Mouse (Mus musculus): ENCODE measurements at regions not wholly inside any gene's neighbourhood (a gene's known extent, or its start where the extent isn't known, plus 50 kb on each side); places are given as distances from the start of the nearest gene placed in this dataset.
"Not testable (repeated sequence)": the region's sequence is repeated elsewhere in the genome, so short reads cannot be mapped to it uniquely, and the experiment has no call there.

DNA sequence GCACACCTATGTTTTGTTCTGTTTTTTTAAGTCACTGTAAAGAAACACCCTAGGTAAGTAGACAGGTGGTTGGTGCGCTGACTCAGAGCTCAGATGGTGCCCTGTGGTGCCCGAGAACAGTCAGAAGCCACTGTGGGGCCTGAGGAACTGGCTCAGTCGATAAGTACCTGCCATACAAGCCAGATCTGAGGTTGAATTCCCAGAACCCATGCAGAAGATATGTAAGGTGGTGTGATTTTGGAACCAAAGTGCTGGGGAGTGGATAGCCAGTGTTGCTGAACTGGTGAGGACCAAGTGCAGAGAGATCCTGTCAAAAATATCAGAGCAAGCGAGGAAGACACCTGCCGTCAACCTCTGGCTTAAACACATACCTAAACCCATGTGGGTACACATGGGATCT lies 65.4 kb downstream of the Chst1 start:
- Histone ChIP-seq H3K4me1 (replicated peaks) (peaks cover 11% of the 10 kb centered on the region), H3K4me2 (replicated peaks) (no peak overlapping the region)
- WGBS = 85% methylated on average over 5 of the region's 5 CpGs

DNA sequence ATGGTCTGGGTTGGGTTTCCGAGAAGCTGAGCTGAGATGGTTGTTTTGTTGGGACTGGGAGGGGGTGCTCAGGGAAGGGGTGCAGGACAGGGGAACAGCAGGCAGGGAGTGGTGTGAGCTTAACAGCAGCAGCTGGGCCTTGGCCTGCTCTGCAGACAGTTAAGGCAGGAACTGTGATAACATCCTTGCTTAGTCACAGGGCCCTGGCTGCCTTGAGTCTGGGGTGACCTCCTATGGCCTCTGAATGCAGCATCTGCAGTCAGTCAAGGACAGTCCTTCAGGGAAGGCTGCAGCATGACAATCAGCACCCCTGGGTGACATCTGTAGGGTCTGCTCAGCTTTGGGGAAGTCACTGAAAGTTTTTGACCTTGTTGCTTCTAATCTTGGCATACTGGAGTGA lies 67.7 kb downstream of the Chst1 start:
- ATAC-seq = no peak
- Histone ChIP-seq H3K4me3 (replicated peaks) (no peak overlapping the region), H3K4me2 (replicated peaks) (no peak overlapping the region), H3K27me3 (no peaks in the 10 kb centered on the region), H3K9me3 (no peaks in the 10 kb centered on the region), H3K27ac (no peak overlapping the region), H3K4me1 (replicated peaks) (peaks cover 11% of the 10 kb centered on the region), H3K9ac (replicated peaks) (no peak overlapping the region), H3K36me3 (no peaks in the 10 kb centered on the region)
- WGBS = 58% methylated on average over 1 of the region's 1 CpGs

More for the DNA sequence above, 65.4 kb downstream of the Chst1 start:
- no peak overlapping the region for H3K4me3 ChIP-seq (replicated peaks)
- no peak overlapping the region for H3K27ac ChIP-seq
- H3K36me3 ChIP-seq = no peaks in the 10 kb centered on the region
- no peaks in the 10 kb centered on the region for H3K9me3 ChIP-seq
- H3K27me3 ChIP-seq = no peaks in the 10 kb centered on the region
- no peak overlapping the region for H3K9ac ChIP-seq (replicated peaks)
- no peak for ATAC-seq

- Histone ChIP-seq H3K9ac (replicated peaks) (no peak overlapping the region), H3K4me1 (replicated peaks) (peaks cover 11% of the 10 kb centered on the region), H3K9me3 (no peaks in the 10 kb centered on the region), H3K36me3 (no peaks in the 10 kb centered on the region), H3K27me3 (no peaks in the 10 kb centered on the region), H3K27ac (no peak overlapping the region), H3K4me2 (replicated peaks) (no peak overlapping the region), H3K4me3 (replicated peaks) (no peak overlapping the region)
- 51% methylated on average over 6 of the region's 6 CpGs for WGBS
- no peak for ATAC-seq
Measured at GRCm38 (mm10) chr2:92667756-92668155, 68.2 kb downstream of the Chst1 start.

- not testable (repeated sequence) for H3K27me3 ChIP-seq; H3K9ac ChIP-seq (replicated peaks); H3K27ac ChIP-seq; H3K4me1 ChIP-seq (replicated peaks); H3K36me3 ChIP-seq; H3K4me3 ChIP-seq (replicated peaks); ATAC-seq; H3K4me2 ChIP-seq (replicated peaks); H3K9me3 ChIP-seq
- 18% methylated on average over 10 of the region's 10 CpGs for WGBS
Measured at GRCm38 (mm10) chr2:92669431-92670081, 70.0 kb downstream of the Chst1 start.

- no peak for ATAC-seq
- H3K9ac ChIP-seq (replicated peaks) = no peak overlapping the region
- no peak overlapping the region for H3K4me3 ChIP-seq (replicated peaks)
- no peak overlapping the region for H3K4me2 ChIP-seq (replicated peaks)
- H3K27me3 ChIP-seq = no peaks in the 10 kb centered on the region
- 43% methylated on average over 5 of the region's 5 CpGs for WGBS
- peaks cover 4% of the 10 kb centered on the region; the same call in 1 of the 2 replicates for H3K4me1 ChIP-seq (replicated peaks)
- no peaks in the 10 kb centered on the region for H3K36me3 ChIP-seq
- no peak overlapping the region for H3K27ac ChIP-seq
- no peaks in the 10 kb centered on the region for H3K9me3 ChIP-seq
Measured at GRCm38 (mm10) chr2:92671586-92671985, 72.1 kb downstream of the Chst1 start.

DNA sequence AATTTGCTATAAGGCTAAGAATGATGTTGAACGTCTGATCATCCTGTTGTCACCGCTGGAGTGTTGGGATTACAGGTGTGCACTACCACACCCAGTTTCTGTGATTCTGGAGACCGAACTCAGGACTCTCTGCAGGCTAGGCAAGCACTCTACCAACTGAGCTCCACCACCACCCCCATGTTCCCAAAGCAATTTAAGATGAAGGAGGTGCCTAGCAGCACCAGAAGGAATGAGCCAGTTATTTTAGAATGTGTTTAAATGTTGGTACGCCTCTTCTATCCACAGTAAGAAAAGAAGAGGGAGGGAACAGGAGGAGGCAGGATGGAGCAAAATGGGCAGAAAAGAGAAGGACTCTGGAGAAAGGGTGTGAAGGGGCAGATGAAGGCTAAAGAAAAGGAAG lies 72.6 kb downstream of the Chst1 start:
- Histone ChIP-seq H3K27me3 (no peaks in the 10 kb centered on the region), H3K9ac (replicated peaks) (no peak overlapping the region), H3K4me3 (replicated peaks) (no peak overlapping the region), H3K36me3 (no peaks in the 10 kb centered on the region), H3K9me3 (no peaks in the 10 kb centered on the region), H3K4me1 (replicated peaks) (peaks cover 4% of the 10 kb centered on the region; the same call in 1 of the 2 replicates), H3K27ac (no peak overlapping the region), H3K4me2 (replicated peaks) (no peak overlapping the region)
- WGBS = 82% methylated on average over 4 of the region's 4 CpGs
- no peak for ATAC-seq

GRCm38 (mm10) chr2:92673064-92673813 lies 73.7 kb downstream of the Chst1 start:
- no peak overlapping the region for H3K27ac ChIP-seq
- WGBS = 88% methylated on average over 9 of the region's 9 CpGs
- no peak overlapping the region for H3K4me2 ChIP-seq (replicated peaks)
- no peak overlapping the region for H3K9ac ChIP-seq (replicated peaks)
- H3K27me3 ChIP-seq = no peaks in the 10 kb centered on the region
- H3K4me3 ChIP-seq (replicated peaks) = no peak overlapping the region
- no peak for ATAC-seq
- H3K36me3 ChIP-seq = no peaks in the 10 kb centered on the region
- H3K9me3 ChIP-seq = no peaks in the 10 kb centered on the region
- H3K4me1 ChIP-seq (replicated peaks) = 0 out of 2 replicates have a peak, but pooled peaks cover 4% of the 10 kb centered on the region

DNA sequence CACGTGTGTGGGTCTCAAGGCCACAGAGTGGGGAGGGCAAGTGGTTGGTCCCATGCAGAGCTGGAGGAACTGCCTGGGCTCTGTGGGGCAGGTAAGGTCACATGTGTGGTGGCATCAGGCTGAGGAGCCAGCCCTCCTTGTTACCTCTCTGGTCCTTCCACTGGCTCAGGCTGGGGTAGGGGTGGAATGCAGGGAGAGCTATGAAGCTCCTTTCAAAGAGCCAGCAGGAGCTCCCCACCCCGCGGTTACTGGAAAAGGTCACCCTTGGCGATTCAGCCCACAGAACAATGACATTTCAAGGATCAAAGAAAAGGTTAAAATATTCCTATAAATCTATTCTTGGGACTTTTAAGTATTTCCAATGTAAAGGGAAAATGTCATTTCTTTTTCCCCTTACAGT lies 74.4 kb downstream of the Chst1 start:
- ATAC-seq = no peak
- Histone ChIP-seq H3K4me2 (replicated peaks) (no peak overlapping the region), H3K4me3 (replicated peaks) (no peak overlapping the region), H3K9ac (replicated peaks) (no peak overlapping the region), H3K9me3 (no peaks in the 10 kb centered on the region), H3K27me3 (no peaks in the 10 kb centered on the region), H3K36me3 (no peaks in the 10 kb centered on the region), H3K27ac (no peak overlapping the region), H3K4me1 (replicated peaks) (0 out of 2 replicates have a peak, but pooled peaks cover 4% of the 10 kb centered on the region)
- WGBS = 14% methylated on average over 4 of the region's 4 CpGs

GRCm38 (mm10) chr2:92675247-92675646 lies 75.7 kb downstream of the Chst1 start:
- ATAC-seq = no peak
- Histone ChIP-seq H3K4me3 (replicated peaks) (no peak overlapping the region), H3K9me3 (no peaks in the 10 kb centered on the region)

DNA sequence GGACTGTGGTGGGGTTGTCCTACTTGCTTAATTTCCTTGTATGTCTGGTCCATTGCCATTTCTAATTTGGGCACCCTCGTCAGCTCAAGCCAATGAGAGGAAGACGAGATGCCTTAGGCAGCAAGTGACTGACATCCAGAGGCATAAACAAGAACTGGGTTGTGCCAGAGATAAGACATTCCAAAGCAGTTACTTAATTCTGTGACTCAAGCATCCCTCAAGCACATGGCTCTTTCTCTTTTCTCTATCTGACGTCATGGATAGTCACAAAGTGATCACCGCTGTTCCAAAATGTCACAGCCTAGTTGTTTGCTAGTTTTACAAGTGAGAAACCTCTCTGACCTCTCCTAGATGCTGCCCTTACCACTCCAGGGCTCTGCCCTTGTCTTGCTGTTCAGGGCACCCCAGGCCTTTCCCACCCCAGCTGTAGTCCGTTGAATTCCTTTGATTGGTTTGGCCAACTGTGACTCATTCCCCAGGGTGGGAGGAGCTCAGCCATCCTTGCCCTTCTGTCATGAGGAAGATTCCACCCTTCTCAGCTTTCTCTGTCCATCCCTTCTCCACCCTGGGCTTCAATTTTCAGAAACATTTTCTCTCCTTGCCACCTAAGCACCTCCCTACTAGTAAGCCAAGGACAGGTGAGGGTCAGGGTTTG lies 78.9 kb downstream of the Chst1 start:
- no peaks in the 10 kb centered on the region for H3K27me3 ChIP-seq
- ATAC-seq = no peak
- H3K27ac ChIP-seq = no peak overlapping the region
- 0 out of 2 replicates have a peak, but pooled peaks cover 4% of the 10 kb centered on the region for H3K4me1 ChIP-seq (replicated peaks)
- H3K36me3 ChIP-seq = no peaks in the 10 kb centered on the region
- no peak overlapping the region for H3K9ac ChIP-seq (replicated peaks)
- no peak overlapping the region for H3K4me2 ChIP-seq (replicated peaks)
- 75% methylated on average over 5 of the region's 5 CpGs for WGBS
- no peak overlapping the region for H3K4me3 ChIP-seq (replicated peaks)
- H3K9me3 ChIP-seq = no peaks in the 10 kb centered on the region

More at GRCm38 (mm10) chr2:92675247-92675646, 75.7 kb downstream of the Chst1 start:
- H3K4me1 ChIP-seq (replicated peaks) = 0 out of 2 replicates have a peak, but pooled peaks cover 4% of the 10 kb centered on the region
- H3K36me3 ChIP-seq = no peaks in the 10 kb centered on the region
- no peak overlapping the region for H3K9ac ChIP-seq (replicated peaks)
- H3K4me2 ChIP-seq (replicated peaks) = no peak overlapping the region
- WGBS = 76% methylated on average over 9 of the region's 9 CpGs
- no peaks in the 10 kb centered on the region for H3K27me3 ChIP-seq
- H3K27ac ChIP-seq = no peak overlapping the region

- H3K4me1 ChIP-seq (replicated peaks) = 0 out of 2 replicates have a peak, but pooled peaks cover 3% of the 10 kb centered on the region
- H3K9me3 ChIP-seq = no peaks in the 10 kb centered on the region
- H3K27ac ChIP-seq = no peak overlapping the region
- H3K4me2 ChIP-seq (replicated peaks) = no peak overlapping the region
- H3K36me3 ChIP-seq = no peaks in the 10 kb centered on the region
- no peak for ATAC-seq
- WGBS = 80% methylated on average over 3 of the region's 3 CpGs
- no peaks in the 10 kb centered on the region for H3K27me3 ChIP-seq
- no peak overlapping the region for H3K9ac ChIP-seq (replicated peaks)
- H3K4me3 ChIP-seq (replicated peaks) = no peak overlapping the region
Measured at GRCm38 (mm10) chr2:92678999-92679704, 79.6 kb downstream of the Chst1 start.

DNA sequence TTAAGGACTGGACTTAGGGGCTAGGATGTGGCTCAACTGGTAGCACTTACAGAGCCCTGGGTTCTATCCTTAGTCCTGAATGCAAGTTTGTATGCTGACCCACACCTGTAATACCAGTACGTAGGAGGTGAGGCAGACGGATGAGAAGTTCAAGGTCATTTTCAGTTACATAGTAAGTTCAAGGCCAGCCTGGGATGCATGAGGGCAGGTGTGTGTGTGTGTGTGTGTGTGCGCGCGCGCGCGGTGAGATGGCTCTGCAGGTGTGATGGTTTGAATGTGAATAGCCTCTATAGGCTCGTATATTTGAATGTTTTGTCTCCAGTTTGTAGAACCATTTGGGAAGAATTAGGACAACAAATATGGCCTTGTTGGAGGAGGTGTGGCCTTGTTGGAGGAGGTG lies 82.7 kb downstream of the Chst1 start:
- Histone ChIP-seq H3K9me3 (no peaks in the 10 kb centered on the region), H3K4me3 (replicated peaks) (no peak overlapping the region), H3K27me3 (no peaks in the 10 kb centered on the region), H3K36me3 (no peaks in the 10 kb centered on the region), H3K4me1 (replicated peaks) (no peaks in the 10 kb centered on the region), H3K9ac (replicated peaks) (no peak overlapping the region), H3K27ac (no peak overlapping the region), H3K4me2 (replicated peaks) (no peak overlapping the region)
- ATAC-seq = no peak
- 97% methylated on average over 9 of the region's 9 CpGs for WGBS

All from midbrain, embryonic 13.5 days (tissue).